Mouse (Mus musculus): ENCODE measurements around the gene Pofut2.

DNA sequence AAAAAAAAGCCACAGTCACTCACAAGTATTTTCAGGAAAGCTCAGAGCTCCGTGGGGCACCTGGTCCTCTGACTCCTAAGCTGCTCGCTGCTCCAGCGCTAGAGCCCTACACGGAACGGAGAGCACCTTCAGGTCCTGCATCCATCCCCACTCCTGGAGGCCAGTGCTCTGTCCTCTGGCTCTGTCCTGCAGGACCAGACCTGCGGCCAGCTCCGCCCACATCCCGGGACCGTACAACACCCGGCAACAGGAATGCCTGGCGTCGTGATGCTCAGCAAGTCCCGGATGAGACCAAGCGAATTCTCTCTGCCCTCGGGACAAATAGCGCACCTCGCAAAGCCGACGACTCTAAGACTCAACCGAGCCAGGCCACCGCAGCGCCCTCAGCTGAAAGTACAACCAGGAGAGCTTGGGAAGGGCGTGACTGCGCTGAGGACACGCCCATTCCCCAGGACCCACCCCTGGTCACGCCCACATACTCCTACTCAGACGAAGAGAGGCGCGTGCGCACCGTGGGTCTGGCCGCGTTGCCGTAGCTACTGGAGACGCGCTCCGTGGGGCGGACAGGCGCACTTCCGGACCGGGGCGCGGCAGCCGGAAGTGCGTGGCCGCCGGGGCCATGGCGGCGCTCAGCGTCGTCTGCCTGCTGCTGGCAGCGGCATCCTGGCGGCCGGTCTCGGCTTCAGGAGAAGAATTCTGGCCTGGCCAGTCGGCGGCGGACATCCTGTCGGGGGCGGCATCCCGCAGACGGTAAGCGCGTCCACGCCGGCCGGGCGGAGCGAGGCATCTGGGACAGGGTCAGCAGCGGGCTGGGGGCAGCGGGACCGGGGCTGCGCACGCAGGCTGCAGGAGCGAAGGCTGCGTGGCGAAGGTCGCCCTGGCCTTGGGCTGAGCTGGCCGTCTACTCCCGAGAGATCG is at the start of gene Pofut2:
- peak; percentile 60 for TF ChIP-seq CTCF (IDR thresholded peaks at IDR 0.05)
- no peak for TF ChIP-seq EP300 (IDR thresholded peaks at IDR 0.05)
